Mouse (Mus musculus): ENCODE measurements around the gene Frmd4b. TPM values are rescaled to one million over a fixed set of nuclear protein-coding genes. Genes with fewer than 3 reads are reported as not detected.

Gene Frmd4b
- polyA plus RNA-seq, 1 experiment from 2014 or later, result 13.7 TPM

- Histone ChIP-seq H3K9ac (ENCODE audit: low read depth, low read length) (no peak overlapping the region), H3K4me3 (ENCODE audit: low read length) (no peak overlapping the region), H3K9me3 (ENCODE audit: control insufficient read depth, low read length) (no peaks in the 10 kb centered on the region), H3K36me3 (ENCODE audit: control insufficient read depth, insufficient read depth, low read length) (no peaks in the 10 kb centered on the region), H3K4me1 (ENCODE audit: control insufficient read depth, insufficient read depth, low read length) (peaks cover 3% of the 10 kb centered on the region; the same call in 1 of the 2 replicates), H3K27ac (ENCODE audit: low read depth, low read length) (no peak overlapping the region), H3K27me3 (ENCODE audit: control insufficient read depth, insufficient read depth, low read length) (no peaks in the 10 kb centered on the region), H3K4me2 (replicated peaks; ENCODE audit: low read depth, low read length) (no peak overlapping the region)
- 93% methylated on average over 3 of the region's 3 CpGs for WGBS
- no peak for ATAC-seq (ENCODE audit: low FRiP score, low TSS enrichment)
These were observed 299.4 kb downstream of the Frmd4b start for GRCm38 (mm10) chr6:97317956-97318355.

GRCm38 (mm10) chr6:97316716-97317115, 300.6 kb downstream of the Frmd4b start:
- no peak for ATAC-seq (ENCODE audit: low FRiP score, low TSS enrichment)
- Histone ChIP-seq H3K36me3 (ENCODE audit: control insufficient read depth, insufficient read depth, low read length) (no peaks in the 10 kb centered on the region), H3K27ac (ENCODE audit: low read depth, low read length) (no peak overlapping the region), H3K9me3 (ENCODE audit: control insufficient read depth, low read length) (no peaks in the 10 kb centered on the region), H3K9ac (ENCODE audit: low read depth, low read length) (no peak overlapping the region), H3K4me1 (ENCODE audit: control insufficient read depth, insufficient read depth, low read length) (peaks cover 8% of the 10 kb centered on the region; the same call in 1 of the 2 replicates), H3K4me3 (ENCODE audit: low read length) (no peak overlapping the region), H3K4me2 (replicated peaks; ENCODE audit: low read depth, low read length) (no peak overlapping the region), H3K27me3 (ENCODE audit: control insufficient read depth, insufficient read depth, low read length) (no peaks in the 10 kb centered on the region)
- 83% methylated on average over 1 of the region's 1 CpGs for WGBS

GRCm38 (mm10) chr6:97315311-97315710, 302.0 kb downstream of the Frmd4b start:
- no peak overlapping the region for H3K4me2 ChIP-seq (replicated peaks; ENCODE audit: low read depth, low read length)
- no peaks in the 10 kb centered on the region for H3K9me3 ChIP-seq (ENCODE audit: control insufficient read depth, low read length)
- H3K4me1 ChIP-seq (ENCODE audit: control insufficient read depth, insufficient read depth, low read length), result peaks cover 8% of the 10 kb centered on the region; the same call in 1 of the 2 replicates
- no peaks in the 10 kb centered on the region for H3K27me3 ChIP-seq (ENCODE audit: control insufficient read depth, insufficient read depth, low read length)
- no peak overlapping the region for H3K9ac ChIP-seq (ENCODE audit: low read depth, low read length)
- no peak for ATAC-seq (ENCODE audit: low FRiP score, low TSS enrichment)
- H3K27ac ChIP-seq (ENCODE audit: low read depth, low read length), result no peak overlapping the region
- 48% methylated on average over 3 of the region's 3 CpGs for WGBS
- H3K4me3 ChIP-seq (ENCODE audit: low read length), result no peak overlapping the region
- H3K36me3 ChIP-seq (ENCODE audit: control insufficient read depth, insufficient read depth, low read length), result no peaks in the 10 kb centered on the region

GRCm38 (mm10) chr6:97312545-97312939, 304.8 kb downstream of the Frmd4b start:
- peak; percentile 59; the same call in 1 of the 2 replicates for ATAC-seq (ENCODE audit: low FRiP score, low TSS enrichment)
- WGBS, result 8% methylated on average over 3 of the region's 3 CpGs

GRCm38 (mm10) chr6:97311599-97312544, 305.5 kb downstream of the Frmd4b start:
- peaks cover 8% of the 10 kb centered on the region; the same call in 1 of the 2 replicates for H3K4me1 ChIP-seq (ENCODE audit: control insufficient read depth, insufficient read depth, low read length)
- WGBS, result under 1% methylated on average over 33 of the region's 33 CpGs
- H3K36me3 ChIP-seq (ENCODE audit: control insufficient read depth, insufficient read depth, low read length), result peaks cover 9% of the 10 kb centered on the region; the same call in 1 of the 2 replicates
- H3K27me3 ChIP-seq (ENCODE audit: control insufficient read depth, insufficient read depth, low read length), result no peaks in the 10 kb centered on the region
- H3K9me3 ChIP-seq (ENCODE audit: control insufficient read depth, low read length), result no peaks in the 10 kb centered on the region
- peak overlapping the region; percentile 69 for H3K4me2 ChIP-seq (replicated peaks; ENCODE audit: low read depth, low read length)
- H3K27ac ChIP-seq (ENCODE audit: low read depth, low read length), result peak overlapping the region; percentile 83
- ATAC-seq (ENCODE audit: low FRiP score, low TSS enrichment), result peak; percentile 88
- H3K9ac ChIP-seq (ENCODE audit: low read depth, low read length), result peak overlapping the region; percentile 58
- H3K4me3 ChIP-seq (ENCODE audit: low read length), result peak overlapping the region; percentile 42

More at GRCm38 (mm10) chr6:97312545-97312939, 304.8 kb downstream of the Frmd4b start:
- no peaks in the 10 kb centered on the region for H3K9me3 ChIP-seq (ENCODE audit: control insufficient read depth, low read length)
- H3K4me1 ChIP-seq (ENCODE audit: control insufficient read depth, insufficient read depth, low read length), result peaks cover 8% of the 10 kb centered on the region; the same call in 1 of the 2 replicates
- peak overlapping the region; percentile 42 for H3K4me3 ChIP-seq (ENCODE audit: low read length)
- no peaks in the 10 kb centered on the region for H3K27me3 ChIP-seq (ENCODE audit: control insufficient read depth, insufficient read depth, low read length)
- peak overlapping the region; percentile 58; the same call in 1 of the 2 replicates for H3K9ac ChIP-seq (ENCODE audit: low read depth, low read length)
- H3K36me3 ChIP-seq (ENCODE audit: control insufficient read depth, insufficient read depth, low read length), result peaks cover 5% of the 10 kb centered on the region; the same call in 1 of the 2 replicates
- H3K4me2 ChIP-seq (replicated peaks; ENCODE audit: low read depth, low read length), result peak overlapping the region; percentile 69
- H3K27ac ChIP-seq (ENCODE audit: low read depth, low read length), result peak overlapping the region; percentile 83

- Histone ChIP-seq H3K9ac (ENCODE audit: low read depth, low read length) (peak overlapping the region; percentile 58; the same call in 1 of the 2 replicates), H3K27me3 (ENCODE audit: control insufficient read depth, insufficient read depth, low read length) (no peaks in the 10 kb centered on the region), H3K9me3 (ENCODE audit: control insufficient read depth, low read length) (no peaks in the 10 kb centered on the region), H3K4me2 (replicated peaks; ENCODE audit: low read depth, low read length) (peak overlapping the region; percentile 69), H3K36me3 (ENCODE audit: control insufficient read depth, insufficient read depth, low read length) (peaks cover 9% of the 10 kb centered on the region; the same call in 1 of the 2 replicates), H3K4me1 (ENCODE audit: control insufficient read depth, insufficient read depth, low read length) (peaks cover 8% of the 10 kb centered on the region; the same call in 1 of the 2 replicates), H3K27ac (ENCODE audit: low read depth, low read length) (peak overlapping the region; percentile 83; the same call in 1 of the 2 replicates), H3K4me3 (ENCODE audit: low read length) (peak overlapping the region; percentile 42)
- ATAC-seq (ENCODE audit: low FRiP score, low TSS enrichment), result no peak
- WGBS, result 3% methylated on average over 7 of the region's 7 CpGs
These were observed 306.4 kb downstream of the Frmd4b start for GRCm38 (mm10) chr6:97310901-97311331.

GRCm38 (mm10) chr6:97309161-97309560, 308.2 kb downstream of the Frmd4b start:
- no peak for ATAC-seq (ENCODE audit: low FRiP score, low TSS enrichment)
- Histone ChIP-seq H3K4me2 (replicated peaks; ENCODE audit: low read depth, low read length) (no peak overlapping the region), H3K4me1 (ENCODE audit: control insufficient read depth, insufficient read depth, low read length) (peaks cover 8% of the 10 kb centered on the region; the same call in 1 of the 2 replicates), H3K4me3 (ENCODE audit: low read length) (no peak overlapping the region), H3K36me3 (ENCODE audit: control insufficient read depth, insufficient read depth, low read length) (peaks cover 17% of the 10 kb centered on the region; the same call in 1 of the 2 replicates), H3K27ac (ENCODE audit: low read depth, low read length) (no peak overlapping the region), H3K9ac (ENCODE audit: low read depth, low read length) (no peak overlapping the region), H3K27me3 (ENCODE audit: control insufficient read depth, insufficient read depth, low read length) (no peaks in the 10 kb centered on the region), H3K9me3 (ENCODE audit: control insufficient read depth, low read length) (no peaks in the 10 kb centered on the region)
- 52% methylated on average over 6 of the region's 6 CpGs for WGBS

- WGBS, result 93% methylated on average over 6 of the region's 6 CpGs
- H3K27ac ChIP-seq (ENCODE audit: low read depth, low read length), result no peak overlapping the region
- no peak overlapping the region for H3K9ac ChIP-seq (ENCODE audit: low read depth, low read length)
These were observed 308.8 kb downstream of the Frmd4b start for GRCm38 (mm10) chr6:97308562-97308961.

More at GRCm38 (mm10) chr6:97308562-97308961, 308.8 kb downstream of the Frmd4b start:
- Histone ChIP-seq H3K4me1 (ENCODE audit: control insufficient read depth, insufficient read depth, low read length) (peaks cover 8% of the 10 kb centered on the region; the same call in 1 of the 2 replicates), H3K4me3 (ENCODE audit: low read length) (no peak overlapping the region), H3K27me3 (ENCODE audit: control insufficient read depth, insufficient read depth, low read length) (no peaks in the 10 kb centered on the region), H3K4me2 (replicated peaks; ENCODE audit: low read depth, low read length) (no peak overlapping the region), H3K9me3 (ENCODE audit: control insufficient read depth, low read length) (no peaks in the 10 kb centered on the region), H3K36me3 (ENCODE audit: control insufficient read depth, insufficient read depth, low read length) (peaks cover 21% of the 10 kb centered on the region; the same call in 1 of the 2 replicates)
- no peak for ATAC-seq (ENCODE audit: low FRiP score, low TSS enrichment)

Measured in kidney, embryonic 14.5 days (tissue).